Mouse (Mus musculus) ovary, postnatal 14 days (tissue): Measurements from ENCODE around the gene BC030499.

ENCODE experiments used
- DNase-seq: peaks from one replicate; pipeline ENCODE4 v3.0.0; 2022; ENCODE audit warnings: low spot score

Gene BC030499

DNA sequence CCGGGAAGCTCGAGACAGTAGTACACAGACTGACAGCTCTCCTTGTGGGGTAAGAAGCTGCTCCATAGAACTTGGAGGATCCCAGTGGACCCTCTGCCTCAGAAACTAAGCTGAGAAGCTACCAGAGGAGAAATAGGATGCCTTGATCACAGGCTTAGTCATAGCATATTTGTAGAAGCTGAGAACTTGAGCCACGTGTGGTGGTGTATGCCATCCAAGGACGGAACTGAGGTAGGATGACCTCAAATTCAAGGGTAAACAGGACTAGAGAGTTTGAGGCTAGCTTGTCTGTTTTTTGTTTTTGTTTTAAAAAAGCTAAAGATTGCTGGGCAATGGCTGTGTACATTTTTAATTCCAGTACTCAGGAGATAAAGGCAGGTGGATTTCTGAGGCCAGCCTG is 14.6 kb downstream of the BC030499 start:
- no peak for DNase-seq

DNA sequence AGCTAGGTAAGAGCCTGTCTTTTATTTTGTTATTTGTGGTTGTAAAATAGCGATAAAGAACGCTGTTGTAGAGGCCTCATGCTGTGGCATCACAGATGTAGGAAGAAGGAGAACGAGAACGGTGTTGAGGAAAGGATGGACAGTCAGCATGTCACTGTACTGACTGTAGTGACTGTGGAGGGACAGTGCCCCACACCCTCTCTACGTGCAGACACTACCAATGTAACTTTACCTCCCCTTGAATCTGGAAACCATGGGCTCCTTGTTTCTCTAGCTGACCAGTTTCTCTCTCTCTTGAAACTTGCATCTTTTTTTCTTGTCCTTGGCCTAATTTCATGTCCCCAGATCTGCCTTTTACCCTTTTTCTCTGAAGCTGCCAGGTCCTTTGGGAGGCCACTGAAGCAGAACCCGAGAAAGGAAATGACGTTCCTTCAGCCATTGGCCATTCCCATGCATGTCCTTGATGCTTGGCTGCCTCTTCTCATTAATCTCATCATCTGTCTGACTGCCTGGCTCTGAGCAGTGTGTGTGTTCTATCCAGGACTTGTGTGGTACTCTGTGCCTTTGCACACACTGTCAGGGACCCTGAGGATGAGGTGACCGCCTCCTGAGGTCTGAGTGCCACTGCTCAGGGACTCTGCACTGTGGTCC is 20.3 kb downstream of the BC030499 start:
- DNase-seq: no peak

DNA sequence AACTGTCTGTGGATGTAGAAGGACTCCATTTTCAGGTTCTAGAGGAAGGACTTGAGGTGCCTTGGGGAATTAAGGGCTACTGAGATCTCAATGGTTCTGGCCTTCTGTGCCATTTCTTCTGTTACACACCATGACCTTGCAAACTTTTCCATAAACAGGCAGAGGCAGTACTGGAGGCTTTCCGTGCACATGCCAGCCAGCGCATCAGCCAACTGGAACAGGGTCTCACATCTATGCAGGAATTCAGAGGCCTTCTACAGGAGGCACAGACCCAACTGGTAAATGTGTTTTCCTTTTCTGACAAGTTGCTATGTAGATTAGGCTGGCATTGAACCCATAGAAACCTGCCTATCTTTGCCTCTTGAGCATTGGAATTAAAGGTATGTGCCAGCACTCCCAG is 23.0 kb downstream of the BC030499 start:
- no peak for DNase-seq

DNA sequence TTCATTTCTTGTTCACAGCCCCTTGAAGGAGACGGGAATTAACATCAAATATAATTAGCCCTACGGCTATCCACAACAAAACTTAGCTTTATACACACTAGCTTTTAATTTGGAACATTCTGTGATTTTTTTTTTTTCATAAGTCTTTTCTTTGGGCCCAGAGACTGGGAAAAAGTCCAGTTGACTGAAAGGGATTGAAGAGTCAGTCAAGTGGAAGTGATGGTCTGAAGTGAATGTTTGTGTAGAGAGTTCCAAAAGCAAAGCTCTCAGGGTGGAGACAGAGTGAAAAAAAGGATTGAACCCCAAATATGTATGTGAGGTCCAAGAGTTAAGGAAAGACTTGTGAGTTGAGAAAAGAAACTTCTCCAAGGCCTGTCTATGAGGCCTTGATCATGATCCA is 27.8 kb downstream of the BC030499 start:
- DNase-seq: no peak

DNA sequence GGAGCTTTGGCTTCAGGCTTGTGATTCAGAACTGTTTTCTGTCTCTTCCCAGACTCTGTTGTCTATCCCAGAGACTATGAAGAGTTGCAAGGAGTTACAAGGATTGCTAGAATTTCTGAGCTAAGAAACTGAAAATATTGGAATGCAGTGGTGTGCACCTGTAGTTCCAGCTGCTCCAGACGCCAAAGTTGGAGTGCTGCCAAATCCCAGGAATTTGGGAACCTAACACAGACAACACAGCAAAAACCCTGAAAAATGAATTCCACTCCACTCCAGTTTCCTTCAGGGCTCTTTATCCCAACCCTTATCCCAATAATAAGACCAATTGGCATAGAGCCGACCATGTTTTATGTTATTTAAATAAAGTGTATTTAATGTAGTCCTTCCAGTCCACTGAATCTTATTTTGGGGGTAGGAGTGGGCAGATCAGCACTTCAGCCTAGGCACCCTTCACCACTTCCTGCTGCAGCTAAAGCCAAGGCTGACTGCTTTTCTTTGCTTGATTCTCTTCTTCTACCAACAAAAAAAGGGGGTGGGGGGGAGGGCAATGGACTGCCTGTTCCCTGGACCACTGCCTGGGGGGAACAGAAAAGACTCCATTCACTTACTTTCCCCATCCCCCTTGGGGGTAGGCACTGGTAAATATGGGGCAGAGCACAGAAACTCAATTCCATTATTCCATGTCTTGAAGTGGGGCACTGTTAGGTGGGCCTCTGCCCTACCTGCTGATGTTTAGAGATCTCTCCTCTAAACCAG is 31.6 kb downstream of the BC030499 start:
- DNase-seq: no peak

DNA sequence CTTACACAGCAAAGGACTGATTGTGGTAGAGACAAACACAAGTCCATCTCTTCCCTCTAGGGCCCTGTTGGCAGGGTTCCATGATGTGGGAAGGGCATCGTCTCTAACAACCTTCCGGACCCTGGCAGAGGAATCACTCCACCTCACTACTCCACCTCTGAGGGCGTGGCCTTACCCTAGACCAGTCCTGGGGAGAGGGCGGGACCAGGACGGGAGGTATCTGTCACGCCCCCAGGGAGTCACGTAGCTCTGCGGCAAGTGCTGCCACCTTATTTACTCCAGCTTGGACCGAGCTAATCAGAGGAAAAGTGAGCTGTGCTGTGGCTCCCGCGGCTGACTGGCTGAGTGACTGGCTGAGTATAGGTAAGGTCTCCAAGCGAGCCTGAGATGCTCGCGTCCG is 32.2 kb downstream of the BC030499 start, which contains the start of gene Aldoc:
Aldoc (plus strand) TSS at position 109 of the 400 bp plus-strand sequence.
- DNase-seq: peak; percentile 57

DNA sequence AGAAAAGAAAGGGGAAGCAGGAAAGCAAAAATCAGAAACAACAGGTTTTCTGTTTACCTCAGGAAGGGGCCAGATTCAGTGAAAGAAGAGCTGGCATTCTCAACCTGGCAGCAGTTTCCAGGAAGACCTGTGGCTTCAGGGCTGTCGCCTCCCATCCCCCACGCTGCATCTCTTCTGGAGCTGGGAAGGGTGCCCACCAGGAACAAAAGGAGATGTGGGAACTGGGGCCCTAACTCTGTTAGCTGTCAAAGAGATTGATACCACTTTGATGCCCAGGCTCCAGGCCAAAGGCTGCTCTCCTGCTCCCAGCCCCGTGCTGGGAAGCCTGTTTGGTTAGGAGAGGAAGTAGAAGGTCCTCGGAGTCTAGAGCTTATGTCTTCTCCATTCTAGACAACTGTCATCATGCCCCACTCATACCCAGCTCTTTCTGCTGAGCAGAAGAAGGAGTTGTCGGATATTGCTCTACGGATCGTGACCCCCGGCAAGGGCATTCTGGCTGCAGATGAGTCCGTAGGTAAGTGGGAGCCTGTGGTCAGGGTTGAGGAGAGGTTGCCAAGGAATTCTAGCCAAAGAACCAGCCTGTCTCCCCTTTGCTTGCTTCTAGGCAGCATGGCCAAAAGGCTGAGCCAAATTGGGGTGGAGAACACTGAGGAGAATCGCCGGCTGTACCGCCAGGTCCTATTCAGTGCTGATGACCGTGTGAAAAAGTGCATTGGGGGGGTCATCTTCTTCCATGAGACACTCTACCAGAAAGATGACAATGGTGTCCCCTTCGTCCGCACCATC is 33.6 kb downstream of the BC030499 start:
- no peak for DNase-seq

DNA sequence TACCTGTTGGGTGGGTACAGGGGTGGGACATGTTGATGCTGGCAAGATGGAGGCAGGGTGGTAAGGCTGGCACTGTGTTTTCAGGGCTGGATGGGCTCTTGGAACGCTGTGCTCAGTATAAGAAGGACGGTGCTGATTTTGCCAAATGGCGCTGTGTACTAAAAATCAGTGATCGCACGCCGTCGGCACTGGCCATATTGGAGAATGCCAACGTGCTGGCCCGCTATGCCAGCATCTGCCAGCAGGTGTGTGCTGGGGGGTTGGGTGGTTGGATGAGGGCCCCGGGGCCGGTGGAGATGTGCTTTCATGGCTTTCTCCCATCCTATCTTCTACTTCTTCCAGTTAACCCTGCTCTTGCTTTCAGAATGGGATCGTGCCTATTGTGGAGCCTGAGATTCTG is 34.3 kb downstream of the BC030499 start:
- DNase-seq: no peak

DNA sequence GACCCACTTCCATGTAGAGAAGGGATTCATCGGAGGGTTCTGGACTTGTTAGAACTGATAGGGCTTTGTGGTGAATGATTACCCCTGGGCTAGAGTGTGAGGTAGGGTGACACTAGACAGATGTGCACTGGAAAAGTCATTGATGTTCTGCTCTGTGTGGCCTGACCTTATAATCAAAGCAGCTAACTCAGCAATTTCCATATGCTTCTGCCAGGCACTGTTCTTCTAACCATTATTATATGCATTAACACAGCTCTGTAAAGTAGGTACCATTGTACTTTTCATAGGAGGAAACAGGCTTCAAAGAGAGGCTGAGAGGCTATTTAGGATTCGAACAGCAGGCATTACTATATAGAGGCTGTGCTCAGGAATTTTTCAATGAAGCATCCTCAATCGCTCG is 36.6 kb downstream of the BC030499 start:
- no peak for DNase-seq

DNA sequence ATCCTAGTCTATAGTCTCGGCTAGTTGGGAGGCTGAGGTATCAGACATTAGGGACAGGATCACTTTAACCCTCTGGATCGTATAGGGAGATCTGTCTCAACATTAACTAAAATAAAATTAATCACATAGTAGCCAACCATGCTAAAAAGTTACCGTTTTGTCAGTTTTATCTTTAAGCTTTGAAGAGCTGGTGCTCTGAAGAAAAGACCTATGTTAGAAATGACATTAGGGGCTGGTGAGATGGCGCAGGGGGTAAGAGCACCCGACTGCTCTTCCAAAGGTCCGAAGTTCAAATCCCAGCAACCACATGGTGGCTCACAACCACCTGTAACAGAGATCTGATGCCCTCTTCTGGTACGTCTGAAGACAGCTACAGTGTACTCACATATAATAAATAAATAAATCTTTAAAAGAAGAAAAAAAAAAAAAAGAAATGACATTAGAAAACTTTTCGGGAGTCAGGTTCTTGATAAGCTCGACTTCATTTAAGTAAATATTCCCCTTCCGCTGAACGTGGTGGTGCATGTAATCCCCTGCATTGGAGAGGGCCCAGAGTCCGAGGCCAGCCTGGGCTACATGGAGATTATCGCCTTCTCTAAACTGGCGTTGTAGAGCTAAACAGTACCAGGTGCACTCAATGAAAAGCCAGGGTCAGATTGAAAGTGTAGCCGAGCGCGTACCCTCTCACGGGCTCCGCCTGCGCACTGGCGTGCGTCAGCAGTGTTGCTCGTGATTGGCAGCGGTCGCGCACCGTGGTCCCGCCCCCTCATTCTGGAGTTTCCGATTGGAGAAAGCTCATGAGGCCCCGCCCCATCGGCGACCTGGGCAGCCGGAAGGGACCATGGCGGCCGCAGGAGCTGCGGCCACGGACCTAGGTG is 37.2 kb downstream of the BC030499 start, which contains the start of gene Pigs:
Pigs (plus strand) TSS at position 782 of the 878 bp plus-strand sequence.
- peak; percentile 90 for DNase-seq

DNA sequence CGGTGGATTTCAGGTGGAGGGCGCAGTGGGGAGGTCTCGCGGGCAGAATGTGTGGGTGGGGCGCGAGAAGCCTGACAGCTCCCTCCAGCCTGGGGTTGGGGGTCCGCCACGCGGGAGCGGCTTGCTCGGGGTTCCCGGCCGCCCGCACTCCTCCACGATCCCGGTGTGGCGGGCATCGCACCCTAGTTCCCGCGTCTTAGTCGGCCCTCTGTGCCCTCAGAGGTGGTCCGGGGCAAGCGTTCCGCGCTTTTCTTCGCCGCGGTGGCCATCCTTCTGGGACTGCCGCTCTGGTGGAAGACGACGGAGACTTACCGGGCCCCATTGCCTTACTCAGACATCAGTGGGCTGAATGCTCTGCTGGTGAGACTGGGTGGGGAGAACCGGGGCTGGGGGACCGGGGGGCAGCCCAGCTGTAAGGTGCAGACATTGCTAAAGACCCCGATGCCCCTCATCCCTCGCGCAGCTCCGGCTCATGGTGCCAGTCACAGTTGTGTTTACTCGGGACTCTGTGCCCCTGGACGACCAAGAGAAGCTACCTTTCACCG is 37.9 kb downstream of the BC030499 start:
- no peak for DNase-seq

DNA sequence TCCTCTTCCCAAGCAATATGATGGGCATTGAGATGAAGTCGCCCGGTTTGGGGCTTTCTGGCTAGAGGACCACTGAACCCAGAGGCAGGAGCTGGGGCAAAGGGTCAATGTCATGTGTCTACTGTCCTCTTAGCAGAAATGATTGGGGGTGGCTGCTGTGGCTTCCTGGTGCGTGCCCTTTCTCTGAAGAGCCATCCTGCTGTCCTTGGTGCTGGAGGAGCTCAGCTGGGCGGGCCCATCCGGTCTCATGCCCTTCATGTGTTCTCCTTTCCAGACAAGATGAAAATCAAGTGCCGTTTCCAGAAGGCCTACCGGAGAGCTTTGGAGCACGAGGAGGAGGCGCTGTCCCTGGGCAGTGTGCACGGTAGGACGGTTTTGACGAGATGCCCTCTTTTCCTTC is 42.0 kb downstream of the BC030499 start:
- DNase-seq: no peak

DNA sequence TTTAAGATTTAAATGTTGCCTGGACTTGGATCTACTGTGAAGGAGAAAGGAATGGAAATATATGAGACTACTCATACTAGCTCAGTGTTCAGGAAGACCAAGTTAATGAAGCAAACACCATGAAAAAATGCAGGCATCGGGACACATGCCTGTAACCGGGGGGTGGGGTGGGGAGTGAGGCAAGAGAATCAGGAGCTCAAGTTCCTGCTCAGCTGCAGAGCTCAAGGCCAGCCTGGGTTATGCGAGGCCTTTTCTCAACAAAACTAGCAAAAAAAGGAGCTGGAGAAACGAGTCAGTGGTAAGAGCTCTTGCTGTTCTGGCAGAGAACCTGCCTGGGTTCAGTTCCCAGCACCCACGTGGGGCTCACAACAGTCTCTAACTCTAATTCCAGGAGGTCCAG is 43.4 kb downstream of the BC030499 start:
- no peak for DNase-seq

DNA sequence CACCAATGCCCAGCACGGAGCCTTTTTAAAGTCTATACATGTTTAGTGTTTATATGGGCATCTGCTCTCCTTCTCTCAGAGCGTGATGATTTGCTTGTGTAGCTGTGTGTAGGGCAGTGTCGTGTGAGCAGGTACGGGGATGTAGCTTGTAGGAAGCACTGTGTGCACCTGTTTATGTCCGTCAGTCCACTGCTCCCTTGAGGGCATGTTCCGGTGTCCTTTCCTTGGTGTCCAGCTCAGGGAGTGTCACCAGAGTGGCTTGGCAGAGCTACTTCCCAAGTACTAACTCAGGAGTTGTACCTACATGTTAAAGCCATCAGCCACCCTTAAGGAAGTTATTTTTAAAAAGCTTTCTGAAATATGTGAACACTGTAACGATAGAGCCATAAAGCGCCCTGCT is 46.4 kb downstream of the BC030499 start:
- DNase-seq: no peak

DNA sequence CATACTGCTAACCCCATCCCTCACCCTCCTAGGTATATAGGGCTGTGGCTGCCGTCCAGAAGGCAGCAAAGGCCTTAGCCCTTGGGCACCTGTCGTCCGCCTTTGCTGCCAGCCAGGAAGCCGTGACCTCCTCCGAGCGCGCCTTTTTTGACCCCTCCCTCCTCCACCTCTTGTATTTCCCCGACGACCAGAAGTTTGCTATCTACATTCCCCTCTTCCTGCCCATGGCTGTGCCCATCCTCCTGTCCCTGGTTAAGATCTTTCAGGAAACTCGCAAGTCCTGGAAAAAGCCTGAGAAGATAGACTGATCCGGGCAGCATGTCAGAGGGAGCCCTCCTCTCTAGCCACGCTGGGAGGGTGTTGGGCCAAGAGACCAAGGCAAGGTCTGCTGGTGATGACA is 51.1 kb downstream of the BC030499 start:
- no peak for DNase-seq

DNA sequence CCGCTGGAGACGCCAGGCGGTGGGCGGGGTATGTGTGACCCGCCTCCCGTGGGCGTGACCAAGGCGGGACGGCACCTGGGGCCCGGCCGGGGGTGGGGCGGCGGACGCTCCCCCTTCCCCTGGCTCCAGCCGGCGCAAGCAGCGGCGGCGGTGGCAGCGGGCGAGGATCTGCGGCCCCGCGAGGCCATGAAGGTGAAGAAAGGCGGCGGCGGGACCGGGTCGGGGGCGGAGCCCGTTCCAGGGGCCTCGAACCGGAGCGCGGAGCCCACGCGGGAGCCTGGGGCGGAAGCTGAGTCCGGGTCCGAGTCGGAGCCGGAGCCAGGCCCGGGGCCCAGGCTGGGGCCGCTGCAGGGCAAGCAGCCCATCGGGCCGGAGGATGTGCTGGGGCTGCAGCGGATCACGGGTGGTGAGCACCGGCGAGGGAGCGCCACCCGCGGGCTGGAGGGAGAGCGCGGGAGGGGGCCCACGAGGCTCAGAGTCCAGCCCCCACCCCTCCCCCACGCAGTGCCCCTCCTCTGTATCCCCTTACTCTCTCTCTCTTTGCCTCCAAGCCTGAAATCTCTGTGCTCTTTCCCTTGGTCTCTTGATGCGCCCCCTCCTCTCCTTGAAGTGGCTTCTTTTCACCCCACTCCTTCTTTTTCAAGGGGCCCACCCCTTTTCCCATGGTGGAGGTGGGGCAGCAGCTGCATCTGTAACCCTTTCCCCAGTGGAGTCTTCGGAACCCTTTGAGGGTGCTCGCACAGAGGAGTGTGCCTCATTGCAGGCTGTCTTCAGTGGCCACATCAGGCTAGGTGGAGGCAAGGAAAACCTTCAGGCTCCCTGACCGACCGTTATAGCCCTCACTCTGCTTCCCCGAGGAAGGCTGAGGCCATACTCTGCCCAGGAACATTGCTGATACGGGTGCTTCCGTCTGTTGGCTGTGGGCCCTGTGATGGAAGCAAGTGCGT is 53.0 kb downstream of the BC030499 start, which contains the start of gene Unc119:
Unc119 (plus strand) TSS at position 102 of the 947 bp plus-strand sequence.
- peak; percentile 67 for DNase-seq

DNA sequence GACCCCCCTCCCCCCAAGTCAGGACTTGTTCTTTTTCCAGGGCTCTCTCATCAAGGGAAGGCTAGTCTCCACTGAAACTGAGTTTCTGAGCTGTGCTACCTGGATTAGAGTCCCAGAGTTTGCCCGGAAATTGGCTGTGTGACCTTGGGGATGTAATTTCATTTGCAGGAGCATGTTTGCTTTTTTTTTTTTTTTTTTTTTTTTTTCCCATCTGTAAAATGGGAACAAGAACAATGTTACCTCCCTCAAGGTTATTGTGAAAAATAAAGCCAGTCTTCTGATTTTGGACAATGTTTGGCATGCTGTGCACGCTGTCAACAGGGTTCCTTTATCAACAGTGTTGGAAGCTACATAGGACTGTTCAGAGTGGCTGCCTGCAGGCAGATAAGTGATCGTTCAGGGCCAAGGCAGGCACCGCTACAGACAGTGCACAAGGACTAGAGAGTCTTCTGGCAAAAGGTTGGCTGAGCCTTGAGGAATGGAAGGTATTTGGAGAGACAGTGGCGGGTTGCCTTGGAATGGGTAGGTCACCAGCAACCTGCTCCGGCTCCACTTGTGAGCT is 53.8 kb downstream of the BC030499 start:
- no peak for DNase-seq

DNA sequence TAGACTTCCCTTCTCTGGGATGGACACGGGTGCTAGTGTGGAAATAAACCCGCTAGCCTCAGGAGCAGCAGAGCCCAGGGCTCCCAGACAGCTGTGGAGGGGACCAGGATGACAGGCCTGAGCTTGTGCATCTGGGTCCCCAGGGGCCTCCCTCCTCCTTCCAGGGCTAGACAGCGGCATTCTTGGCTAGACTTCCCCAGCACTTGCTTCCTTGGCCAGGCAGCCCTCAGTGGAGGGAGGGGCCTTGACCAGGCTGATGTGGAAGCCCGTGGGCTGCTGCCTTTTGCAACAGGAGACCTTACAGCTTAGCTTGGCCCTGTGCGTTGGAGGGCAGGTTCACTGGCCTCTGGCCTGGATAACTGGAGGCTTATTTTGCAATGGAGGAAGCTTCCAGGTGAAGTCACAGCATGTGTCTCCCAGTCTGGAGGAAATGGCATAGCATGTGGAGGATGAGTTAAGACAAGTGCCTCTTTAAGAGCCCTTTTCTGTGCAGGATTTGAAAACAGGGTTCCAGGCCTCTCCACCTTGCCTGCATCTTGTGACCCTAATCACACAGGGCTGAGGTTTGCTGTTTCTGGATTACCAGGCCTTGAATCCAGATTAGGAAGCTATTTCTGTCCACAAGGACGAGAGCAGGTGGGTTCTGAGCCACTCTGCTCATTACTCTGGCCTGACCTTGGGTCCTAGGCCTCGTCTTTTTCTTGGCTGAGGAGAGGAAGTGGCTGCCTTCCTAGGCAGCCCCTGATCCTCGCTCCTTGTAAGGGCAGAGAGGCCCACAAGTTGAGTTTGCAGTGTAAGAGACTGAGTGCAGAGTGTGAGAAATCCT is 54.5 kb downstream of the BC030499 start:
- DNase-seq: no peak

DNA sequence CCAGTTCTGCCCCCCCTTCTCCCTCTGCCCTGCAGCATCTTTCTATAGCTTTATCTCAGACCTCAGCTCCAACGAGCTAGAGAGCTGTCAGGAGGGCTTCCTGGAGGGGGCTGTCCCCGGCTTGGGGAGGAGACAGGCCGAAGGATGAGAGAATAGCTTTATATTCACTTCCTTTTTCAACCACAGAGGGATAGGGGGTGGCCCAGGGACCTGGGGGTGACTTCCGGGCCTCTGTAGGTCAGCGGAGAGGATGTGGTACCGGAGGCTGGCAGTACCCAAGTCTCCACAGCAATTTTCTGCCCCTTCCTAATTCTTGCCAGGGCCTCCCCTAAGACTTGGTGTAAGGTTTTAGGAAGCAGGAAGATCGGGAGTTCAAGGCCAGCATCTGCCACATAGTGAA is 55.2 kb downstream of the BC030499 start:
- no peak for DNase-seq
